Mouse (Mus musculus): ENCODE data around the gene Actn3. TPM values are rescaled to one million over a fixed set of nuclear protein-coding genes. Genes with fewer than 3 reads are reported as not detected.

The Actn3 gene
- polyA plus RNA-seq, 1 experiment, result 0.64 TPM

GRCm38 (mm10) chr19:4838526-4839140, 39.1 kb downstream of the Actn3 start:
- no peak for TF ChIP-seq GATA1 (IDR thresholded peaks at IDR 0.05; ENCODE audit: low read length)

DNA sequence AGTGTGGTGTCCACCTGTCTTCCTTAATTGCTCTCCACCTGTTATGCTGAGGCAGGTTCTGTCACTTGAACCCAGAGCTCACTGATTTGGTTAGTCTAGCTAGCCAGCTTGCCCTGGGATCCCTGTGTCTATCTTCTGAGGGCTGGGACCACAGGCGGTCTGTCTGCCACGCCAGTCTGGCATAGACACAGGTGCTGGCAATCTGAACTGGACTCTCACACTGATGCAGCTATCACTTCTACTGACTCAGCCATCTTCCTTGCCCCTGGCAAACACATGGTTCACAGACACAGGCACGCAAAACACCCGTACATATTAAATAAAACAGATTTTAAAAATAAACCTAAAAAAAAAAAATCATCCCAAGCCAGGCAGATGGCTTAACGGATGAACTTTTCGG, 40.7 kb downstream of the Actn3 start:
- TF ChIP-seq GATA1 (IDR thresholded peaks at IDR 0.05; ENCODE audit: low read length), result no peak

- no peak for TF ChIP-seq GATA1 (IDR thresholded peaks at IDR 0.05; ENCODE audit: low read length)
Observed at GRCm38 (mm10) chr19:4836096-4836495, 41.6 kb downstream of the Actn3 start.

- TF ChIP-seq GATA1 (IDR thresholded peaks at IDR 0.05; ENCODE audit: low read length), result no peak
Observed at GRCm38 (mm10) chr19:4833977-4834376, 43.7 kb downstream of the Actn3 start.

GRCm38 (mm10) chr19:4829156-4829555, 48.6 kb downstream of the Actn3 start:
- no peak for TF ChIP-seq GATA1 (IDR thresholded peaks at IDR 0.05; ENCODE audit: low read length)

DNA sequence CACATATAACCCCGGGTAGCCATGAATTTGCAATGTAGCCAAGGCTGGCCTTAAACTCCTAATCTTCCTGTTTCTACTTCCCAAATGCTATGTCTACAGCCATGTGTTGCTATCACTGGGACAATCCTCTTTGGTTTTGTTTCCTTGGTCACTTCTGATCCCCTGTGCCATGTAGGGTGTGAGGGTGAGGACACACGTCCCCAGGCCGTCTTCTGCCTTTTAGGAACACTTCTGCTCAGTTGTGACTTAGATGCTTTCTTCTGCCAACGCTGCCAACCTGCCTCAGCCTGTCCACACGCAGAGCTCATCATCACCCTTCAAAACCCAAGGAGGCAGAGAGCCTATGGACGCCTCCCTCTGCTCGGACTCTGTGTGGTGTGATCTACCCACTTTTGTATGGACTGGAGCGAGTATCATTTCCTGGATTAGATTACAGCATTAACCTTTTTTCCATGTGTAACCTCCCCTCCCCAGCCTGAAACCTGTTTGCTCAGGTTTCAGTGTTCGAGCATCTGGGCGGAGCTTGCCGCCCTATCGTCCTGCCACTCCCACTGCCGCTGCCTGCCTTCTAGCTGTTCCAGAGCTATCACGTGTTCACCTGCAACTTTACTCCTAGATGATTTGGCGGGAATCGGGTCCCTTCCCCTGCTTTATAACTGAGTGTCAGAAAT, 49.1 kb downstream of the Actn3 start:
- TF ChIP-seq GATA1 (IDR thresholded peaks at IDR 0.05; ENCODE audit: low read length), result no peak

DNA sequence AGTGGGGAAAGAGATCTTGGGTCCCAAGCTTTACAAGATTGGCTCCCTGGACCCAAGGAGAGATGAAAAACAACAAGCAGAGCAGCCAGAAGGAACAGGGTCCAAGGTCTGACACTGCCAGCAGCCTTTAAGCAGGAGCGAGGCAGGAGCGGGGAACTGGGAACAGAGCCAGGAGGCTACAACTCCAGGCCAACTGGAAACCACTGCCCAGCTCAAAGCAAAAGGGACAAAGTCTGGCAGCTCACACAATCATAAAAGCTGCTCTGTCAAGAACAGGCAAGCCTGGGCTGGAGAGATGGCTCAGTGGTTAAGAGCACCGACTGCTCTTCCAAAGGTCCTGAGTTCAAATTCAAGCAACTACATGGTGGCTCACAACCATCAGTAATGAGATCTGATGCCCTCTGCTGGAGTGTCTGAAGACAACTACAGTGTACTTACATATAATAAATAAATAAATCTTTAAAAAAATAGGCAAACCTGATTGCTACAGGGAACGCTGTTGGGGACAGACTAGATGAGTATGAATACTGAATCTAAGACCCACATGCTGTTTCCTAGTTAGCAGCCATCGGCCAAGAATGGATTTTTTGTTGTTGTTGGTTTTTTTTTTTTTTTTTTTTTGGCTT, 56.9 kb downstream of the Actn3 start:
- no peak for TF ChIP-seq GATA1 (IDR thresholded peaks at IDR 0.05; ENCODE audit: low read length)

- no peak for TF ChIP-seq GATA1 (IDR thresholded peaks at IDR 0.05; ENCODE audit: low read length)
Observed at GRCm38 (mm10) chr19:4817182-4817835, 60.4 kb downstream of the Actn3 start.

- TF ChIP-seq GATA1 (IDR thresholded peaks at IDR 0.05; ENCODE audit: low read length), result no peak
Observed at GRCm38 (mm10) chr19:4813015-4813414, 64.7 kb downstream of the Actn3 start.

- no peak for TF ChIP-seq GATA1 (IDR thresholded peaks at IDR 0.05; ENCODE audit: low read length)
Observed at GRCm38 (mm10) chr19:4811909-4812242, 65.8 kb downstream of the Actn3 start.

Other genes with a start within 250 kb of the Actn3 start
- 0.24 TPM in 1 of 2 replicates, not detected in the other for gene Gm960, start 179.2 kb downstream of the Actn3 start, polyA plus RNA-seq (2012)
- 0.01 and 0.02 TPM in 2 replicates for gene Sptbn2, start 166.7 kb downstream of the Actn3 start, polyA plus RNA-seq (2012)
- 4.6 and 5.3 TPM in 2 replicates for gene Rbm4b, start 121.4 kb downstream of the Actn3 start, polyA plus RNA-seq (2012)
- gene Rbm4, start 84.0 kb downstream of the Actn3 start, polyA plus RNA-seq (2012), result 1.8 and 15.4 TPM in 2 replicates
- 1.7 and 12.6 TPM in 2 replicates for gene Gm21992, start 66.3 kb downstream of the Actn3 start, polyA plus RNA-seq (2012)
- gene Rbm14, start 66.3 kb downstream of the Actn3 start, polyA plus RNA-seq (2012), result 46.8 and 61.5 TPM in 2 replicates
- gene Ccs, start 38.6 kb downstream of the Actn3 start, polyA plus RNA-seq (2012), result 56.4 and 100 TPM in 2 replicates
- gene Ccdc87, start 38.5 kb downstream of the Actn3 start, polyA plus RNA-seq (2012), result 0.02 TPM in 1 of 2 replicates, not detected in the other
- gene Ctsf, start 22.8 kb downstream of the Actn3 start, polyA plus RNA-seq (2012), result not detected in 2 replicates
- gene Zdhhc24, start 759 bp upstream of the Actn3 start, polyA plus RNA-seq (2012), result 2.4 and 3.2 TPM in 2 replicates
- gene Bbs1, start 28.7 kb upstream of the Actn3 start, polyA plus RNA-seq (2012), result 3.6 and 4.9 TPM in 2 replicates
- 72.5 and 78.7 TPM in 2 replicates for gene Dpp3, start 50.4 kb upstream of the Actn3 start, polyA plus RNA-seq (2012)
- gene Peli3, start 65.2 kb upstream of the Actn3 start, polyA plus RNA-seq (2012), result 0.09 and 0.31 TPM in 2 replicates
- 79.7 and 109 TPM in 2 replicates for gene Mrpl11, start 84.2 kb upstream of the Actn3 start, polyA plus RNA-seq (2012)
- not detected in 2 replicates for gene Npas4, start 112.4 kb upstream of the Actn3 start, polyA plus RNA-seq (2012)
- 4.1 and 4.3 TPM in 2 replicates for gene Slc29a2, start 146.0 kb upstream of the Actn3 start, polyA plus RNA-seq (2012)
- gene B4gat1, start 160.9 kb upstream of the Actn3 start, polyA plus RNA-seq (2012), result 10.8 and 12.4 TPM in 2 replicates
- gene AC124502.3, start 161.0 kb upstream of the Actn3 start, polyA plus RNA-seq (2012), result 0.15 and 0.33 TPM in 2 replicates
- gene Brms1, start 163.4 kb upstream of the Actn3 start, polyA plus RNA-seq (2012), result 61.3 and 101 TPM in 2 replicates
- 1.1 TPM in 2 replicates for gene Rin1, start 172.6 kb upstream of the Actn3 start, polyA plus RNA-seq (2012)
- gene Cd248, start 190.2 kb upstream of the Actn3 start, polyA plus RNA-seq (2012), result 0.90 and 0.95 TPM in 2 replicates
- gene Tmem151a, start 207.6 kb upstream of the Actn3 start, polyA plus RNA-seq (2012), result not detected in 2 replicates
- gene Yif1a, start 210.6 kb upstream of the Actn3 start, polyA plus RNA-seq (2012), result 19.4 and 22.6 TPM in 2 replicates
- gene Cnih2, start 220.6 kb upstream of the Actn3 start, polyA plus RNA-seq (2012), result 1.9 and 2.1 TPM in 2 replicates
- 249 and 315 TPM in 2 replicates for gene Rab1b, start 229.2 kb upstream of the Actn3 start, polyA plus RNA-seq (2012)
- gene Klc2, start 240.7 kb upstream of the Actn3 start, polyA plus RNA-seq (2012), result 9.0 and 11.6 TPM in 2 replicates